Mouse (Mus musculus): ENCODE measurements at regions not wholly inside any gene's neighbourhood (a gene's known extent, or its start where the extent isn't known, plus 50 kb on each side); places are given as distances from the start of the nearest gene placed in this dataset.
"Not testable (repeated sequence)": the region's sequence is repeated elsewhere in the genome, so short reads cannot be mapped to it uniquely, and the experiment has no call there.

DNA sequence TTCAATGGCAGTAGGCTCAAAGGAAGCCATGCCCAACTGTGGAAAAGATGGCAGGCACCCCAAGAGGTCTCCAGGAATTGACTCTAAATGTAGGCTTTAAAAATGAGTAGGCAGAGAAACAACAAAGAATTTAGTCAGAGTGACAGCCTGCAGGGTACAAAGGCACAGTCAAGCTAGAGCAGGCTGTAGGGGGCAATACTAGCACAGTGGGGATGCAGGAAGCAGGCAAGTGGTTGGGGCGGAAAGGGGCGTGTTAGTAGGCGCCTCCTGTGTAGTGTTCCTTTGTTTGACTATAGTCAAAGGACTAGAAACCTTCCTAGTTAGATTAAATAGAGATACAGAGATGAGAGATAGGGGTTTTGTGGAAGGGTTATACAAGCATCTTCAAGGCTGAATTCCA is 211.4 kb upstream of the Pum3 start:
- H3K36me3 ChIP-seq (ENCODE audit: control insufficient read depth, insufficient read depth, low read length), result no peaks in the 10 kb centered on the region
- no peaks in the 10 kb centered on the region for H3K27me3 ChIP-seq (ENCODE audit: control insufficient read depth, insufficient read depth, low read length)
- TF ChIP-seq CTCF (IDR thresholded peaks at IDR 0.05; ENCODE audit: borderline replicate concordance, control insufficient read depth, extremely low read depth, insufficient read depth, low read length, poor library complexity) (no peak), POLR2A (IDR thresholded peaks at IDR 0.05; ENCODE audit: control insufficient read depth, extremely low read depth, insufficient read depth, low read length, poor library complexity) (no peak)
- no peak overlapping the region for H3K4me3 ChIP-seq (ENCODE audit: control insufficient read depth, insufficient read depth, low read length)
- H3K27ac ChIP-seq (ENCODE audit: control insufficient read depth, insufficient read depth, low read length), result no peak overlapping the region
- H3K4me1 ChIP-seq (replicated peaks; ENCODE audit: control insufficient read depth, insufficient read depth, low read length), result no peaks in the 10 kb centered on the region
- WGBS, result 86% methylated on average over 3 of the region's 3 CpGs
- DNase-seq, result no peak

GRCm38 (mm10) chr19:27633105-27633504 is 203.5 kb upstream of the Pum3 start:
- no peak for DNase-seq
- Histone ChIP-seq H3K27me3 (ENCODE audit: control insufficient read depth, insufficient read depth, low read length) (no peaks in the 10 kb centered on the region), H3K4me3 (ENCODE audit: control insufficient read depth, insufficient read depth, low read length) (no peak overlapping the region), H3K36me3 (ENCODE audit: control insufficient read depth, insufficient read depth, low read length) (no peaks in the 10 kb centered on the region), H3K4me1 (replicated peaks; ENCODE audit: control insufficient read depth, insufficient read depth, low read length) (no peaks in the 10 kb centered on the region), H3K27ac (ENCODE audit: control insufficient read depth, insufficient read depth, low read length) (no peak overlapping the region)
- 66% methylated on average over 6 of the region's 6 CpGs for WGBS
- TF ChIP-seq POLR2A (IDR thresholded peaks at IDR 0.05; ENCODE audit: control insufficient read depth, extremely low read depth, insufficient read depth, low read length, poor library complexity), result no peak
- no peak for TF ChIP-seq CTCF (IDR thresholded peaks at IDR 0.05; ENCODE audit: borderline replicate concordance, control insufficient read depth, extremely low read depth, insufficient read depth, low read length, poor library complexity)

DNA sequence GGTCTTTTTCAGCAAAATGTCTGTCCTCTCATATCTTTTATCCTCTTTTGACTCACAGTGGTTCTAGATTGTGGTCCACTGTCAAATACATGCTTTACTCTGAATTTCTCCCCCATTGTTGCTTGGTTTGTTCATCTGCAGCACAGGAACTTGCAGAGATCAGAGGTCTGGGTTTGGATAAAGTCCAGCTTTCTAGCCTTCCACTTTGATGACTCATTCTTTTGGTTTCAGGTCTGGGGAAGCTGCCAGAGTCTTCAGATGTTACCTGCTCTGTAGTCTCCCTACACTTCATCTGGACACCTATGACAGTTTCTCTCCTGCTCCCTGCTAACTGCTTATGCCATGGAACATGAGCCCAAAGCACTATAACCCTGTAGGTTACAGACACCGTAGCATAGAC is 198.0 kb upstream of the Pum3 start:
- 78% methylated on average over 1 of the region's 1 CpGs for WGBS
- Histone ChIP-seq H3K4me1 (replicated peaks; ENCODE audit: control insufficient read depth, insufficient read depth, low read length) (no peaks in the 10 kb centered on the region), H3K36me3 (ENCODE audit: control insufficient read depth, insufficient read depth, low read length) (no peaks in the 10 kb centered on the region), H3K27ac (ENCODE audit: control insufficient read depth, insufficient read depth, low read length) (no peak overlapping the region), H3K27me3 (ENCODE audit: control insufficient read depth, insufficient read depth, low read length) (no peaks in the 10 kb centered on the region), H3K4me3 (ENCODE audit: control insufficient read depth, insufficient read depth, low read length) (no peak overlapping the region)
- TF ChIP-seq POLR2A (IDR thresholded peaks at IDR 0.05; ENCODE audit: control insufficient read depth, extremely low read depth, insufficient read depth, low read length, poor library complexity), result no peak
- DNase-seq, result no peak

- Histone ChIP-seq H3K4me1 (replicated peaks; ENCODE audit: control insufficient read depth, insufficient read depth, low read length) (no peaks in the 10 kb centered on the region), H3K27me3 (ENCODE audit: control insufficient read depth, insufficient read depth, low read length) (no peaks in the 10 kb centered on the region), H3K36me3 (ENCODE audit: control insufficient read depth, insufficient read depth, low read length) (no peaks in the 10 kb centered on the region), H3K27ac (ENCODE audit: control insufficient read depth, insufficient read depth, low read length) (no peak overlapping the region), H3K4me3 (ENCODE audit: control insufficient read depth, insufficient read depth, low read length) (no peak overlapping the region)
- DNase-seq, result no peak
- 85% methylated on average over 5 of the region's 5 CpGs for WGBS
- TF ChIP-seq CTCF (IDR thresholded peaks at IDR 0.05; ENCODE audit: borderline replicate concordance, control insufficient read depth, extremely low read depth, insufficient read depth, low read length, poor library complexity) (no peak), POLR2A (IDR thresholded peaks at IDR 0.05; ENCODE audit: control insufficient read depth, extremely low read depth, insufficient read depth, low read length, poor library complexity) (no peak)
These were observed 187.9 kb upstream of the Pum3 start for GRCm38 (mm10) chr19:27617522-27617921.

- Histone ChIP-seq H3K4me1 (replicated peaks; ENCODE audit: control insufficient read depth, insufficient read depth, low read length) (no peaks in the 10 kb centered on the region), H3K27ac (ENCODE audit: control insufficient read depth, insufficient read depth, low read length) (no peak overlapping the region), H3K36me3 (ENCODE audit: control insufficient read depth, insufficient read depth, low read length) (no peaks in the 10 kb centered on the region), H3K4me3 (ENCODE audit: control insufficient read depth, insufficient read depth, low read length) (no peak overlapping the region), H3K27me3 (ENCODE audit: control insufficient read depth, insufficient read depth, low read length) (no peaks in the 10 kb centered on the region)
- TF ChIP-seq POLR2A (IDR thresholded peaks at IDR 0.05; ENCODE audit: control insufficient read depth, extremely low read depth, insufficient read depth, low read length, poor library complexity), result no peak
- no peak for TF ChIP-seq CTCF (IDR thresholded peaks at IDR 0.05; ENCODE audit: borderline replicate concordance, control insufficient read depth, extremely low read depth, insufficient read depth, low read length, poor library complexity)
- 93% methylated on average over 2 of the region's 2 CpGs for WGBS
- DNase-seq, result no peak
These were observed 177.3 kb upstream of the Pum3 start for GRCm38 (mm10) chr19:27606933-27607332.

- DNase-seq, result no peak
- Histone ChIP-seq H3K27ac (ENCODE audit: control insufficient read depth, insufficient read depth, low read length) (no peak overlapping the region), H3K27me3 (ENCODE audit: control insufficient read depth, insufficient read depth, low read length) (no peaks in the 10 kb centered on the region), H3K4me1 (replicated peaks; ENCODE audit: control insufficient read depth, insufficient read depth, low read length) (no peaks in the 10 kb centered on the region), H3K36me3 (ENCODE audit: control insufficient read depth, insufficient read depth, low read length) (no peaks in the 10 kb centered on the region), H3K4me3 (ENCODE audit: control insufficient read depth, insufficient read depth, low read length) (no peak overlapping the region)
- TF ChIP-seq POLR2A (IDR thresholded peaks at IDR 0.05; ENCODE audit: control insufficient read depth, extremely low read depth, insufficient read depth, low read length, poor library complexity) (no peak), CTCF (IDR thresholded peaks at IDR 0.05; ENCODE audit: borderline replicate concordance, control insufficient read depth, extremely low read depth, insufficient read depth, low read length, poor library complexity) (no peak)
- 66% methylated on average over 8 of the region's 8 CpGs for WGBS
These were observed 173.7 kb upstream of the Pum3 start for GRCm38 (mm10) chr19:27603296-27603695.

DNA sequence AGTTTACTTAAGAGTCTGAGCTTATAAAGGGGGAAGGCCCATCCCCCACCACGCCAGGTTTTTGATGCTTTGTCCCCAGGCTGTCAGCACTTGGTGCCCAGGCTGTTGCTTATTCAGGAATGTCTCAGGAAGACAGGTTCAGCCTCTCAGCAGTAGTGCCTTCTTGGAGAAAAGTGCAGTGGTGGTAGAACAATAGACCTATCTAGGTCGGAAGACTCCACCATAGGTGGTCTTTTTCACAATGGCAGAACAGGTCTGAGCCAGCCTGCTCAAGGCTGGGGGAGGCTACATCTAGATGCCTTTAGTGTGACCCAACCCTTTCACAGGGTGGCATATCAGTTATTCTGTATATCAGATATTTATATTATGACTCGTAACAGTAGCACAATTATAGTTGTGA is 171.9 kb upstream of the Pum3 start:
- H3K36me3 ChIP-seq (ENCODE audit: control insufficient read depth, insufficient read depth, low read length), result no peaks in the 10 kb centered on the region
- no peaks in the 10 kb centered on the region for H3K4me1 ChIP-seq (replicated peaks; ENCODE audit: control insufficient read depth, insufficient read depth, low read length)
- no peak overlapping the region for H3K27ac ChIP-seq (ENCODE audit: control insufficient read depth, insufficient read depth, low read length)
- no peak overlapping the region for H3K4me3 ChIP-seq (ENCODE audit: control insufficient read depth, insufficient read depth, low read length)
- no peak for TF ChIP-seq CTCF (IDR thresholded peaks at IDR 0.05; ENCODE audit: borderline replicate concordance, control insufficient read depth, extremely low read depth, insufficient read depth, low read length, poor library complexity)
- TF ChIP-seq POLR2A (IDR thresholded peaks at IDR 0.05; ENCODE audit: control insufficient read depth, extremely low read depth, insufficient read depth, low read length, poor library complexity), result no peak
- H3K27me3 ChIP-seq (ENCODE audit: control insufficient read depth, insufficient read depth, low read length), result no peaks in the 10 kb centered on the region
- no peak for DNase-seq
- WGBS, result 93% methylated on average over 3 of the region's 3 CpGs

- H3K27ac ChIP-seq (ENCODE audit: control insufficient read depth, insufficient read depth, low read length); H3K4me3 ChIP-seq (ENCODE audit: control insufficient read depth, insufficient read depth, low read length); DNase-seq; H3K27me3 ChIP-seq (ENCODE audit: control insufficient read depth, insufficient read depth, low read length); H3K4me1 ChIP-seq (replicated peaks; ENCODE audit: control insufficient read depth, insufficient read depth, low read length); H3K36me3 ChIP-seq (ENCODE audit: control insufficient read depth, insufficient read depth, low read length): not testable (repeated sequence)
- WGBS, result 91% methylated on average over 9 of the region's 9 CpGs
These were observed 170.8 kb upstream of the Pum3 start for GRCm38 (mm10) chr19:27600386-27600785.

Data from thymus, adult 2 months (tissue).